Mouse (Mus musculus): ENCODE measurements around the gene Eya2.

Eya2 gene

DNA sequence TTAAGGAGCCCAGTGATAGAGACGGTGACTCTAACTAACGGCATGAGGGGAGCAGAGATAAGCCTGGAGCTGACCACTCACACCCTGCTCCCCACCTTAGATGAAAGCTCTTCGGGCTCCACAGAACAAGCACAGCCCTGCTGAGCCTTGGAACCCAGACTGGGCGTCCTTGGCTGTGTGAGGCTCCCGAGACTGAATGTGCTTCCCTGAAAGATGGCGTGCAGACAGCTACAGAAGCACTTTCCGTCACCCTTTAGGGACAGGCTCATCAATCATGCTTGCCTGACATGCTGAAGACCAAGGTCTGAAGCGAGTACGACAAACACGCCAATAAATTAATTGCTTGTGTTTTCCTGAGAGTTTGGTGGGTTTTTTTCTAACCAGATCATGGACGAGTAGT is 56.2 kb downstream of the Eya2 start:
- in situ Hi-C loops (cut with MboI, MseI) = no loop called here

DNA sequence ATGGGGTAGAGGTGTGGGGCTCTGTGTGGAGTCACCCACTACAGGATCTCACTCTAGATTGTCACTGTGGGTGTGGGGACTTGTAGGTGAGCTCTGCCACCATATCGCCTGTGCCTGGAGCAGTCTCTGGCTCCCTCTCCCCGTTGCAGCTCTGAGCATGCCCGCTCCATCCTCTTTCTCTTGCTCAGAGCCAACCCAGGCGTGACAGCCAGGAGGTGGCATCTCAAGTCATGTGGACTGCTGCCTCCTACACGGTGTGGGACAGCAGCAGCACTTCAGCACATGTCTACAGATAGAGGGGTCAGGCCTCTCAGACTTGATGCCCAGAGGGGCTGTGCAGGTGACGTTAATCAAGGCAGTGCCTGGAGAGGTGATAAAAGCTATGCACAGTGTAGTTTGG is 57.4 kb downstream of the Eya2 start:
- in situ Hi-C loops (cut with MboI, MseI) = no loop called here

DNA sequence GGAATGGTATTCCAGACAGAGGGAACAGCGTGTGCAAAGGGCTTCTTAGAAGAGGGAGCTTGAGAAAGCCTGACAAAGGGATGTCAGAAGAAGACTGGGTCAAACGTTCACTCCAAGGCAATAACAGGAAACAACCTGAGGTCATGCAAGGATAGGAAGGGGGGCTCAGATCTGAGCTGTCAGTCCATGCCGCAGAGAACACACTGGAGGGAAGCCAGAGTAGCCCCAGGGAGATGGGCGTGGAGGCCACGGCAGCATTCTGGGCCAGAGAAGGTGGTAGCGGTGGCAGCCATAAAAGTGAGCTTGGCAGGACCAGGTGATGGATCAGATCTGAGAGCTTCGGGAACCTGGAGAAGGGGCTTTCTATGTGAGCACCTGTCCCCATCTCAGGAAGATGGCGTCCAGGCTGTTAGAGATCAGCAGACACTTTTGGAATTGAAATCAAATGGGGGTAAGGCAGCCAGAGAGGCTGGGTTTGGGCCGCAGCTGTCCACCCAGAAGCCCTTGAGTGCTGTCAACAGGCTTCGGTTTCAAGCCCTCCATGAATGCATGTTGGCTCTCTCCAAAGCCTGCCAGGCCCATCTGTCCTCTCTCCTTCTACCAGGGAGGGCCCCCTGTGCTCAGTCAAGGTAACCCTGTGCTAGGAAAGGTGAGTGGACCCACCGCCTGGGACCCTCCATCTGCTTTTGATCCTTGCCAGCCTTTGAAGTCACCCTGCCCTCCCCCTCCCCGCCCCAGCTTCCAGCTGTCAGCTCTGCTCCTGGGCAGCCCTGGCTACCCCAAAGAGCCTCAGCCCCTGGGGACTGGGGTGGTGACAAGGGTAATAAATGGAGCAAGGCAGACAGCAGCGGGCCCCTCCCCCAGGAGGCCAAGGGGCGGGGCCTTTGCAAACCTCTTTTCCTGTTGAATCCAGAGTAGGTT is 58.4 kb downstream of the Eya2 start:
- in situ Hi-C loops (cut with MboI, MseI) = no loop called here

DNA sequence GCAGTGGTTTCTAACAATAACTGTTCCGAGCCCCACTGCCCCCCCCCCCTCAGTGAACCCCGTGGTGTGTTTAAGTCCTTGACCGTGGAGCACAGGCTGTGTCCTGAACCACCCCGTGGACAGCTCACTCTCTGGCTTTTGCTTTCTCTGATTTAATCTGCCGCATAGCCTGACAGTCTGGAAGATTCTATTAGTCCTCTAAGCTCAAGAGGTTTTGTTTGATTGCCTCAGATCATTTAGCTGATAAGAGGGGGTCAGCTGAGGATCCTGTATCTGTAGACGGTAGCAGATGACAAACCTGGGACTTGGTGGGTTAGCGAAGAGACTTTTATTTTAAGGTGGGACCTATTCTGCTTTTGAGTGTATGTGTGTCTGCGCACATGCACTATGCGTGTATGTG is 59.3 kb downstream of the Eya2 start:
- in situ Hi-C loops (cut with MboI, MseI) = no loop called here

DNA sequence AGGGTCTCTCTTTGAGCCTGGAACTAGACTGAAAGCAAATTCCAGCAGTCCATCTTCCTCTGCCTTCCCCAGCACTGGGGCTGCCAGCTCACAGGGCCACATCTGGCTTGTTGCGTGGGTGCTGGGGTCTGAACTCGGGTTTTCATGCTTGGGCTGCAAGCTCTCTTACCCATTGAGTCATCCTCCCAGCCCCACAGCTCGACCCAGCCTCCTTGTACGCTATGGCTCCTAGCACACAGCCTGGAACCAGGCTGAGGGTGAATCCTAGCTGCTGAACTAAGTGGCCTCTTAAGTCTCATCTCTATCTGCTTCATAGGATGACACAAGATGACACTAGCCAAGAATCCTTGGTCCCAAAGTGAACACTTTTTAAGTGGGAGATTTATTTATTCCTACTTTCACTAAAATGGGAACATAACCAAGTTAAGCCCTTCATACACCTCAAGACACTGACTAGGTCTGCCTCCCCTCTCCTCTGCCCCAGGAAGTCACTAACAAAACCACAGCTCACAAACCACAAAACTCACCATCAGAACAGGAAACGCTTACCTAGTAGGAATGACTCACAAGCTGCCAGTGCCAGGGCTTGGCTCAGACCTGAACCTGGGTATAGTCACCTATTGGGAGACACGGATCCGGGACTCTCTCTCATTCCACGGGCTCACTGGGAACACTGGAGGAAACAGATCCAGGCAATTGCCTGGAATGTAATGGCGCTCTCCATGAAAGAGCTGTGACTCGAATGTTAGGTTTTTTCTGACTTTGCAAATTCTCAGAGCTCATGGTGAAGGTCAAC is 60.1 kb downstream of the Eya2 start:
- in situ Hi-C loops (cut with MboI, MseI) = no loop called here

DNA sequence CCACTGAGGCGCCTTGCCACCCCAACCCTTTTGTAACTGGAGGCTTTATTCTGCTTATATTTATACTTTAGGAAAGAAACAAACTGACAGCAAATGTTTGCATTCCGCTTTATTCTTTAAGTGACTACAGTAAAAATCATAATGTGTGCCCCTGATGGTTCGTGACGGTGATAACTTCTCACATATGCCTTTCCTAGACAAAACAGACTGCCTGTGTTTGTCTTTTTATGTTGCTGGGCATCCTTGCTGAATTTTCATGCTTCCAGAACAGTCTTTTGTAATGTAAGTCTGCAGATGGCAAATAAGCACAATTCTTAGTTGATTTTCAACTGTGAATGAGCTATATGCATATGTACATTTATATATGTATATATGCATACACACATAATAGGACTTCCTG is 61.7 kb downstream of the Eya2 start:
- in situ Hi-C loops (cut with MboI, MseI) = no loop called here

DNA sequence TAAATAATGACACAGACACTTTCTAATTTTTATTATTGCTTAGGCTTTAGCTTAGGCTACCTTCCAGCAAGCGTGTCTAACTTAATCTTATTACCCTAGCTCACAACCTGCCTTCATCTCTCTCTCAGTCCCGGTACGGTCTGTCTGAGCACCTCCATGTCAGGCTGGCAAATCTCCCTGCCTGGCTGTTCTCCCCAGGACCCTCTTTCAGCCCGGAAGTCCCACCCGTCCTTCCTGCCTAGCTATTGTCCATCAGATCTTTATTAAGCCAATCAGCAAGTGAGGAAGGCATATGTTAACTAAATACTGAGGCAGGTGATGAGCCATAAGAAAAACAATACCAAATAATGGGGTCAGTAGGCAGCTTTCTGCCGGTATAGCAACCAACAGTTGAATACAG is 62.1 kb downstream of the Eya2 start:
- in situ Hi-C loops (cut with MboI, MseI) = no loop called here

DNA sequence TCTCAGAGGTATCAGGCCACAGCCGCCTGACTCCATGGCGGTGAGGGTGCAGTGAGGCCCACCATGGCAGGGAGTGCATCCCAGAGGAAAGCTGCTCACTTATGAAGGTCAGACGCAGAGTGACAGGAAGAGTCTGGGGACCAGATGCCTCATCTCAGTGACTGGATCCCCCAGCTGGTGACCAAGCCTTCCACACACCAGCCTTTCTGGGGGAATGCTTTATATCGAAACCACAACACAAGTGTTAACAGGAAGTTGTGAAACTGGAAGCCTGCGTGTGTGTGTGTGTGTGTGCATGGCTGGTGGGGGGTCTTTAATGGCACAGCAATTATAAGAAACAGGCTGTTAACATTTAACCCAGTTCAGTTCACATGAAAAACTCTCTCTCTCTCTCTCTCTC is 64.7 kb downstream of the Eya2 start:
- in situ Hi-C loops (cut with MboI, MseI) = no loop called here

DNA sequence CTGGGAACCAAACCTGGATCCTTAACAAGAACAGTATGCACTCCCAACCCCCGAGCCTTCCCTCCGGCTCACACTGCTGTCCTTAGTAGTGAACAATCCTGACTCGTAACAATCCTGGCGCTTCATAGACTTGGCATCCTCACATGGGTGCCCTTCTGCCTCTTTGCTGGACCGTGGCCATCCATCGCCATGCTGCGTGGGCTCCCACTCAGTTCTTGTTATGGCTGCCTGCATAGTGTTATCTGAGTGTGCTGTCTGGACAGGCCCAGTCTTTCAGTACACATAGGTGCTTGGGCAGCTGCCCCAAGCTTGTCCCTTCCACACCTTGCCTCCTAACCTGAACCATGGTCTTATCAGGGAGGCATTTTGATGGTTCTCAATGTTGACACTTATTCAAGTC is 68.4 kb downstream of the Eya2 start:
- in situ Hi-C loops (cut with MboI, MseI) = no loop called here

DNA sequence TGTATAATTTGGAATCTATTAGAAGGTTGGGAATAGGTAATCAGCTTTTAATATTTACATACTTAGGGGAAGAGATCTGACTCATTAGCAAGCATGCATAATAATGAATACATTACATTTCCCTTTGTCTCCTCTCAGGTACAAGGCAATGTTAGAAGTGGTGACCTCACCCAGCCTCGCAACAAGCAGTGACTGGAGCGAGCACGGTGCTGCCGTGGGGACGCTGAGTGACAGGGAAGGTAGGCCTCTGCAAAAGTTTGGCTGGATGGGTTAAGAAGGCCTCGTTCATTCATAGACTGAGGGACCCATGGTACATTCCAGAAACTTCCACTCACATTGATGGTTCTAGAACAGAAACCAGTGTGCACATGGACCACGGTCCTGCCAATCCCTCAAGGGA is 69.8 kb downstream of the Eya2 start:
- in situ Hi-C loops (cut with MboI, MseI) = no loop called here

DNA sequence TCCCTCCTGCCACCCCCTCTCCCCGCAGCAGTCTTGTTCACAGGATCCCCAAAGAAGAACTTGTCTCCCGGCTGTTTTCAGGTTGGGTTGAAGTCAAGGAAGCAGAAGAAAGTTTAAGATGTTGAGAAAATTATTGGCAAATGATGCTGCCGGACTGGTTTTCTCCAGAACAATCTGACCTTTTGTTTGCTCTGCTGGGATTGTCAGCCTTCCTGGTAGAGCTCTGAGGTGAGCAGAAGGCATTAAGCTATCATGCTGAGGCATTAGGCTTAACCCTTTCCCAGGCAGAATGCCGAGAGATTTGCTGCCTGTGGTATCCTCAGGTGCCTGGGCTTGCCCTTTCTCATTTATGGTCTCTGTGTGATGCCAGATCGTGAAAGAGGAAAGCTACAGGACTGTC is 70.3 kb downstream of the Eya2 start:
- in situ Hi-C loops (cut with MboI, MseI) = no loop called here

DNA sequence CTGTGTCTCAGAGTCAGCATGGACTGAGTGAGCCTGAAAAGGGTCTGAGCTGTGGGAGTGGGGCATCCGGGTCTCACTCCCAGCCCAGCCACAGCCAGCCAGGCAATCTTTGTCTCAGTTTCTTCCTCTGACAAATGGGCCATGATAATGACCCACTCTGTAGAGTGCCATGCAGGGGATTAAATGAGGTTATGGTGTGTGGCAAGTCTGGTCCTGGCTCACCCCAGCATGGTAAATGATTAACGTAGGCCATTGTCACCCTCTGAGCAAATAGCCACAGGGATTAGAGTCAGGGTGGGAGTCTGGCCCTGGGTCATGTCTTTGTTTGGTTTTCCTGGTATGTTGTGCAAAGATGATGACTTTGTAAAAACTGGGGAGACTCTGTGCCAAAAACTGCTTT is 72.3 kb downstream of the Eya2 start:
- in situ Hi-C loops (cut with MboI, MseI) = no loop called here

DNA sequence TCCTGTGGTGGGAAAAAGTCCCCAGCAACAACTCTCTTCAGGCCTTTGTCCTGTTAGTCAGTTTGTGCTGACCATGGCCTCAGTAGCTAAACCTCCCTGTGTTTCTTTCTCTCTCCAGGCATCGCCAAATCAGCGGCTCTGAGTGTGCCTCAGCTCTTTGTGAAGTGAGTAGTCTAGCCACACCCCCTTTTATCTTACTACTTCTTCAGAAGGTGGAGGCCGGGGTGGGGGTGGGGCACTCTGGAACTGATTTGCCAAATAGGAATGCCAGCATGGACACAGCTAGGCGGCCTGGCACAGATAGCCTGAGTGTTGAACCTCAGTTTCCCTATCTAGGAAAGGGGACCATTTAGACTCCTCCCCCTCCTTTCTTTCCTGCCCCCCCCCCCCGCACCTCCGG is 87.9 kb downstream of the Eya2 start:
- in situ Hi-C loops (cut with MboI, MseI) = no loop called here

DNA sequence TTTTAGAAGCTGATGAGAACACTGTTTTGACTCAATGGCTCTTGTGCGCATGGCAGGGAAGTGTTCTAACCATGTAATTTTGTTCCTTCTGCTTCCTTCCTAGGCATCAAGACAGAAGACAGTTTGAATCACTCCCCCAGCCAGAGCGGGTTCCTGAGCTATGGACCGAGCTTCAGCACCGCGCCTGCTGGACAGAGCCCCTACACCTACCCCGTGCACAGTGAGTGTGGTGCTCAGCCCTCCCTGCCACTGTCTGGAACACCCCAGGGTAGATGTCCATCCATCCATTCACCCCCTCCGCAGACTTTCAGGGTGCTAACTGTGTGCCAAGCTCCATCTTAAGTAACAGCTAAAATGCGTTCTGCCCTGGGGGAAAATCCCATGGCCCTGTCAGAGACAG is 92.7 kb downstream of the Eya2 start:
- in situ Hi-C loops (cut with MboI, MseI) = no loop called here

DNA sequence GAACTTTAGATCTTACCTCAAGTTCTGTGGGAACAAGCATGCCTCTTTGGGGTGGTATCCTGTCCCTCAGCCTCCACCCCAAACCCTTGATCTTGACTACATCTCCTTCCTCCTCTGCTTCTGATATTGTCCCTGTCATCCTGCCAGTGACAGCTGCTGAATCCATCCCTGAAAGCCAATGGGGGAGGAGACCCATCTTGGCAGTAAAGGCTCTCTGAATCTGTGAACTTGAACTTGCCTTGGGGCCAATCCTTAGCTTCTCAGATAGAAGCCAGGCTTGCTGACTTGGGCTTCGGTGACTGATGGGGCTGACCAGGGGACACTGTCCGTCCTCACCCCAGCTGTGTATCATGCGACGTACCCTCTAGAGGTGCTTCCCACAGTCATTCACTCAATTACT is 94.1 kb downstream of the Eya2 start:
- in situ Hi-C loops (cut with MboI, MseI) = no loop called here

DNA sequence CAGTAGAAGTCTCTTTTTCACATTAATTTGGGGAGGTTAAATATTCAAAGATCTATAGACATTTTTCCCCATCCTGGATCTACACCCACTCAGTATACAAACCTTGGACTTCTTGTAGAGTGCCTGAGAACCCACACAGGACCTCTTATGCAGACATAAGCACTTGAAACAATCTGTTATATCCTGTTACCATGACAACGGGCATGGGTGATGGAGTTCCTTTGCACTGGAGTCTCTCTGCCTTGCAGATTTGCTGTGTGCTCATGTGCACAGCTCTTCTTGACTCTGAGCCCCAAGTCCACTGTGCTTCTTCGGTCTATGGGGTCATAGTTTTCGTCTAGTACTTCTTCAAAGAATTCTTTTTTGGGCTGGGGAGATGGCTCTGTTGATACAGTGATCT is 96.2 kb downstream of the Eya2 start:
- in situ Hi-C loops (cut with MboI, MseI) = no loop called here

DNA sequence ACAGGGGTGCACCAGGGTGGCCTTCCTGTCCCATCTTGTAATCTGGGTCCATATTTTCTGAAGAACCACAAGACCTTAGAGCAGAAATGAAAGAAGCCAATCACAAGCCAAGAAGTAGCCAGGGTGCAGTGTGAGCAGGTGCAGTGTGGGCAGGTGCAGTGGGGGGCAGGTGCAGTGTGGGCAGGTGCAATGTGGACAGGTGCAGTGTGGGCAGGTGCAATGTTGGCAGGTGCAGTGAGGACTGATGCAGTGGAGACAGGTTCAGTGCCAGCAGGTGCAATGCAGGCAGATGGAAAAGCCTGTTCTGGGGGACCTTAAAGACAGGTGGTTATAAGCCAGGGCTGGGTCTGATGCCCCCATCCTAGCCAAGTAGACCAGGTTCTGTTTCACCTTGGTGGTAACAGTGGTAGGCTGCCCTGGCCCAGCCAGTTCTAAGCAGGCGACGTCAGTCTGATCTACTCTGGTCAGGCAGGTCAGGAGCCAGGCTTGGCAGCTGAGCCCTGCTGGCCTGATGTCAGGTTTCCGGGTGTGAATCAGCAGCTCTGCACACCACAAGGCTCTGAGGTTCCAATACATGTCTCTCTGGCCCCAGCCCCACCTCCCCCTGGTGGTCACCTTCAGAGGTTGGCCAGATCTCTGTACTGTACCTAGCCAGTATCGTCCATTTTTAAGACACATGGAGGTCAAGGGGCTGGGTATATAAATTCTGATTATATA is 98.3 kb downstream of the Eya2 start:
- in situ Hi-C loops (cut with MboI, MseI) = no loop called here

DNA sequence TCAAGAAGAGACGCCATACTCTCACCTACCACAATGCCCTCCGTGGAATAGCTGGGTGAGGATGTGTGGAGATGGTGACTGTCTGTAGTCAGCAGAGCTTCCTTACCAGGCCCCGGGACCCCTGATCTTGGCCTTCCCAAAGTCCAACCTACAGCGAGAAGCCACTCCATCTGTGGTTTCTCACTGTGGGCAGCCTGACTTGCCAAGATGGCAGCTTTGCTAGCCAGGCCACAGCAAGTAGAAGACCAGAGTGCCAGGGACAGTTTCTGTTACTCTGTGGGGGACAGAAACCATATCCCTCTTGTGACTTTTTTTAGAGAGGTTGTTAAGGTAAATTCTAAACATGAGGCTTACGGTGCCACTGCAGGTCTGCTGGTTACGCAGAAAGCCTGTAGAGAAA is 99.9 kb downstream of the Eya2 start:
- in situ Hi-C loops (cut with MboI, MseI) = no loop called here

DNA sequence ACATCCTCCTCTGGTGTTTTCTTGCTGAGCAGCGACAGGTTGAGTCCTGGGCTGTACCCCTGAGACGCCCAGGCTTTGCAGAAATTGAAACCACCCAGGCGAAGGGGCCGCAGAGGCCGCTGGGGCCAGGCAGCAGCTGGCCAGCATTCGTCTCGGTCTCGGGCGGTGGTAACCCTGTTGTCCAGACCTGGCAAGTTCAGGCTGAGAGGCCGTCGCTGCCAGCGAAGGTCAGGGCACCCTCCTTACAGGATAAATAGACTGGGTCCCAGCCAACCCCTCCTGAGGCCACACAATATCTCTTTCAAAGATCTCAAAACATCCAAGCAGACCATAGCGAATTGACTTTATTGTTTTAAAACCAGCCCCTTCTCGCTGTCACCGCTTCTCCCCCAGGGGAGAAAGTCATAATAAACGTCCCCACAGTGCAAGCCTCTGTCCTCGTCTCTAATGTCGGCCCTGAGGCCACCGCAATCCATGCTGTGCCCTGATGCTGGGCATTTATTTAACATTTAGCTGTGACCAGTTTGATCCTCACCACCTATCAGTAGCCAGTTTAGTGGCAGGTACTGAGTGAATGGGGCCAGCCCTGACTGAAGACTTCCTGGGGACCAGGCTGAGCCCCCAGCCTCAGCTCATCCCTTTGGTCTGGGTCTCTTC is 105.5 kb downstream of the Eya2 start:
- in situ Hi-C loops (cut with MboI, MseI) = no loop called here

DNA sequence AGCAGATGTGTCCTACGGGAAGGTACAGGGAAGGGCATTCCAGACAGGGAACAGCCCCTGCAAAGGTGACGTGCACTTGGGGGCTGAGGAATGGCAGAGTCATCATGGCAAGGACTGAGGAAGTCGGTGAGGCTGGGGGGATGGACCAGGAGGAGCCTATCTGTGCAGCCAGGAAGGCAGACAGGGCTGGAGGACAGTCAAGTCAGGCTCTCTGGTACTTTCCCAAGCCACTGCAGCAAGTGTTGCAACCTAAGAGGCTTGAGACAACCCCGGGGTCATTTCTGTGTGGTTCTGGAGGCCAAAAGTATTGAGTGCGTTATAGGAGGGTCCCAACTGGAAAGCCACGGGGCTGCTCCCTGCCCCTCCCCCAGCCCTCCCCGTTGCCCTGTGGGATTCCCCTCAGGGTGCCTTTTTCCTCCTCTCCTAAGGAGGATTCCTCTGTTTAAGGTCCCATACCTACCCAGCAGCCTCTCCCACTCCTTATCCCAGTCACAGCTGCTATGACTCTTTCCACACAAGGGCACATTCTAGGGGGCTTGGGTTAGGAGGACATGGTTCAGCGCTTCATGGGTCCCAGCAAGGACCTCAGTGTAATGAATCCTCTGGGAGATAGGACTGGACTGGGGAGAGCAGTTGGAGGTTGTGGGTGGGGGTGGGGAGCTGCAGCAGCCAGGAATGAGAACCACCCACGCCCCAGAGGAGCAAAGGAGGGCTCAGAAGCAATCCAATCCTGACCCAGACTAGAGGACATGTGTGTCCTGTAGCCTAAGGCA is 108.4 kb downstream of the Eya2 start:
- in situ Hi-C loops (cut with MboI, MseI) = no loop called here

DNA sequence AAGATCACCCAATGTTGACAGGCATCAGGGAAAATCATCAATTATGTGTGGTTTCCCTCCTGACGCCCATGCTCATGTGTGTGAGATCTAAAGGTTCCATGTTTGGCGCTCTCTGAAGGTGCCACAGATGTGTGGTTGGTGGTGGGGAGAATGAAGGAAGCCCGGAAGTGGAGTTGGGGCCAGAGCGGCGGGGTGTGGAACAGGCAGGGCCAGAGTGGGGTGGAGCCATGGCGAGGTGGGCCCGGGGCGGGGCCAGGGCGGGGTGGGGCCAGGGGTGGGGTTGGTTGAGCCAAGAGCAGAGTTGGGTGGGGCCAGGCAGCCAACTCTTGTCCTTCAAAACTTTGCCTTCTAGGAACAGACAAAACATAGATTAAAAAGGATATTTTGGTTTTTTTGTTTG is 113.4 kb downstream of the Eya2 start:
- in situ Hi-C loops (cut with MboI, MseI) = loop anchor here (5.0 kb wide), 1 partner anchor 181 kb away; no protein-coding TSS in a partner anchor

All from T-helper 1 cell (primary cell).